Mouse (Mus musculus) brown adipose tissue, adult 24 weeks (tissue): ENCODE measurements around the gene Oosp3. TPM values are rescaled to one million over a fixed set of nuclear protein-coding genes. Genes with fewer than 3 reads are reported as not detected.

Experiments used
- H3K27ac ChIP-seq: fragments of 200-500 bp; replicated peaks from 2 replicates; pipeline ENCODE4 v1.5.1; 2012; ENCODE audit warnings: low read depth, mild to moderate bottlenecking, low read length
- H3K4me1 ChIP-seq: fragments of 200-500 bp; 2 replicates; pipeline ENCODE4 v1.6.1; 2012; ENCODE audit warnings: low read length, mixed read lengths; ENCODE audit not compliant: control insufficient read depth, insufficient read depth, insufficient read length
- H3K4me3 ChIP-seq: fragments of 200-500 bp; 2 replicates; pipeline ENCODE4 v1.5.1; 2012; ENCODE audit warnings: low read depth, mild to moderate bottlenecking, low read length, moderate library complexity; ENCODE audit not compliant: insufficient read depth
- polyA plus RNA-seq: library from polyadenylated mRNA; stranded (reverse); fragments of >200 nt; gene quantifications from 2 replicates; pipeline ENCODE4 v1.2.4, GENCODE M21; 2012; ENCODE audit not compliant: missing spikeins, insufficient read depth, insufficient read length

Gene Oosp3
- polyA plus RNA-seq, 1 experiment = not detected

GRCm38 (mm10) chr19:11747298-11747697, 50.4 kb downstream of the Oosp3 start, which contains the start of gene Gif:
Gene Gif (plus strand): TSS chr19:11747554.
- no peak within 1 kb of the TSS for H3K27ac ChIP-seq
- H3K4me3 ChIP-seq = no peak within 1 kb of the TSS
- H3K4me1 ChIP-seq = no peaks in the 10 kb centered on the region

Other genes starting within 250 kb of the Oosp3 start
- 2.7 and 3.9 TPM in 2 replicates for gene Ms4a6c, start 227.7 kb upstream of the Oosp3 start, polyA plus RNA-seq
- not detected in 2 replicates for gene Gm8369, start 211.1 kb upstream of the Oosp3 start, polyA plus RNA-seq
- gene Ms4a6b, start 180.5 kb upstream of the Oosp3 start, polyA plus RNA-seq = 3.9 and 4.5 TPM in 2 replicates
- 5.7 and 7.2 TPM in 2 replicates for gene Ms4a4d, start 160.3 kb upstream of the Oosp3 start, polyA plus RNA-seq
- gene Ms4a6d, start 92.2 kb upstream of the Oosp3 start, polyA plus RNA-seq = 2.8 and 7.0 TPM in 2 replicates
- not detected in 2 replicates for gene Ms4a2, start 73.3 kb upstream of the Oosp3 start, polyA plus RNA-seq
- not detected in 2 replicates for gene Ms4a3, start 56.2 kb upstream of the Oosp3 start, polyA plus RNA-seq
- gene Oosp2, start 36.5 kb upstream of the Oosp3 start, polyA plus RNA-seq = not detected in 2 replicates
- not detected in 2 replicates for gene Oosp1, start 5.9 kb upstream of the Oosp3 start, polyA plus RNA-seq
- gene Gif, start 50.5 kb downstream of the Oosp3 start, polyA plus RNA-seq = not detected in 2 replicates
- gene Mrpl16, start 73.3 kb downstream of the Oosp3 start, polyA plus RNA-seq = 113 and 132 TPM in 2 replicates
- gene Stx3, start 122.3 kb downstream of the Oosp3 start, polyA plus RNA-seq = 1.2 and 2.1 TPM in 2 replicates
- gene Olfr1417, start 142.2 kb downstream of the Oosp3 start, polyA plus RNA-seq = not detected in 2 replicates
- not detected in 2 replicates for gene Olfr1418, start 164.0 kb downstream of the Oosp3 start, polyA plus RNA-seq
- not detected in 2 replicates for gene Olfr1419, start 178.1 kb downstream of the Oosp3 start, polyA plus RNA-seq
- gene Olfr1420, start 189.5 kb downstream of the Oosp3 start, polyA plus RNA-seq = not detected in 2 replicates
- gene Patl1, start 215.3 kb downstream of the Oosp3 start, polyA plus RNA-seq = 16.6 and 20.5 TPM in 2 replicates